Mouse (Mus musculus): ENCODE measurements around the gene Rlbp1. TPM values are rescaled to one million over a fixed set of nuclear protein-coding genes. Genes with fewer than 3 reads are reported as not detected.

The Rlbp1 gene
- 0.11 TPM in 1 of 2 replicates, not detected in the other for polyA plus RNA-seq (2015; fragmentation: Nextera tagmentation; extraction: Ambion mirVana)

- Histone ChIP-seq H3K27ac (ENCODE audit: low read depth) (no peak within 1 kb of the TSS), H3K4me1 (ENCODE audit: insufficient read depth) (peaks cover 2% of the 10 kb centered on the region; the same call in 1 of the 2 replicates), H3K4me3 (ENCODE audit: low read depth, low read length) (no peak within 1 kb of the TSS), H3K9me3 (ENCODE audit: low read length) (no peaks in the 10 kb centered on the region), H3K27me3 (ENCODE audit: insufficient read depth, low read length) (no peaks in the 10 kb centered on the region), H3K9ac (replicated peaks) (no peak within 1 kb of the TSS), H3K4me2 (ENCODE audit: low read depth, low read length) (no peak within 1 kb of the TSS), H3K36me3 (replicated peaks; ENCODE audit: insufficient read depth, low read length) (no peaks in the 10 kb centered on the region)
- ATAC-seq = no peak
- DNase-seq = no peak
- no peak for TF ChIP-seq EP300 (IDR thresholded peaks at IDR 0.05; ENCODE audit: low read depth)
- no peak for TF ChIP-seq CTCF (IDR thresholded peaks at IDR 0.05; ENCODE audit: low read depth)
- 74% methylated on average over 16 of the region's 16 CpGs for WGBS (ENCODE audit: insufficient replicate concordance)
Observed at GRCm38 (mm10) chr7:79386422-79387133, at the start of gene Rlbp1. Gene Rlbp1, minus strand, starts transcription at chr7:79387048.

DNA sequence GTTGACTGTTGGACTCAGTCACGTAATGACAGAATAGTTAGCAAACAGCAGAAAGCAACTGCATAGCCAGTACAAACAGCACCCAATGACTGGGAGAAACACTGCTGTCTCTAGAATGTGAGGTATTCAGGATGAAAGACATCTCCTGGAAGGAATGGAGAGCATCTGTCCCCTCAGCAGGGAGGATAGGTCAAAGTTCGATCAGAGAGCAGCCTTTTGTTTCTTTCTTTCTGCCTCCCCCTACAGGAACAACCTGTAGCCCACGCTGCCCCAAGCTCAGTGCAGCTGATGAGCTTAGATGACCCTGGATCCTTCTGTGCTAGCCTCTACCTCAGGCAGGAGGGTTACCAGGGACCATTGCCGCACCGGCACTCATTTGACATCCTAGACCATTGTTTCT lies 41.4 kb upstream of the Rlbp1 start:
- no peak for TF ChIP-seq CTCF (IDR thresholded peaks at IDR 0.05; ENCODE audit: low read depth)
- no peak overlapping the region for H3K4me2 ChIP-seq (ENCODE audit: low read depth, low read length)
- H3K4me1 ChIP-seq (ENCODE audit: insufficient read depth) = no peaks in the 10 kb centered on the region
- 61% methylated on average over 5 of the region's 5 CpGs for WGBS (ENCODE audit: insufficient replicate concordance)
- no peaks in the 10 kb centered on the region for H3K9me3 ChIP-seq (ENCODE audit: low read length)
- no peak overlapping the region for H3K4me3 ChIP-seq (ENCODE audit: low read depth, low read length)
- no peak for ATAC-seq
- no peaks in the 10 kb centered on the region; the same call in 1 of the 2 replicates for H3K36me3 ChIP-seq (replicated peaks; ENCODE audit: insufficient read depth, low read length)
- no peak overlapping the region for H3K27ac ChIP-seq (ENCODE audit: low read depth)
- no peaks in the 10 kb centered on the region for H3K27me3 ChIP-seq (ENCODE audit: insufficient read depth, low read length)
- no peak for DNase-seq
- H3K9ac ChIP-seq (replicated peaks) = no peak overlapping the region

- DNase-seq (no peak), ATAC-seq (no peak)
- no peak overlapping the region for H3K27ac ChIP-seq (ENCODE audit: low read depth)
- H3K36me3 ChIP-seq (replicated peaks; ENCODE audit: insufficient read depth, low read length) = no peaks in the 10 kb centered on the region; the same call in 1 of the 2 replicates
- H3K4me2 ChIP-seq (ENCODE audit: low read depth, low read length) = no peak overlapping the region
- WGBS (ENCODE audit: insufficient replicate concordance) = 84% methylated on average over 10 of the region's 10 CpGs
- H3K4me3 ChIP-seq (ENCODE audit: low read depth, low read length) = no peak overlapping the region
- no peaks in the 10 kb centered on the region for H3K27me3 ChIP-seq (ENCODE audit: insufficient read depth, low read length)
- no peaks in the 10 kb centered on the region for H3K9me3 ChIP-seq (ENCODE audit: low read length)
- H3K4me1 ChIP-seq (ENCODE audit: insufficient read depth) = no peaks in the 10 kb centered on the region
- TF ChIP-seq CTCF (IDR thresholded peaks at IDR 0.05; ENCODE audit: low read depth) = no peak
- no peak for TF ChIP-seq EP300 (IDR thresholded peaks at IDR 0.05; ENCODE audit: low read depth)
- no peak overlapping the region for H3K9ac ChIP-seq (replicated peaks)
Observed at GRCm38 (mm10) chr7:79425804-79426203, 39.0 kb upstream of the Rlbp1 start.

DNA sequence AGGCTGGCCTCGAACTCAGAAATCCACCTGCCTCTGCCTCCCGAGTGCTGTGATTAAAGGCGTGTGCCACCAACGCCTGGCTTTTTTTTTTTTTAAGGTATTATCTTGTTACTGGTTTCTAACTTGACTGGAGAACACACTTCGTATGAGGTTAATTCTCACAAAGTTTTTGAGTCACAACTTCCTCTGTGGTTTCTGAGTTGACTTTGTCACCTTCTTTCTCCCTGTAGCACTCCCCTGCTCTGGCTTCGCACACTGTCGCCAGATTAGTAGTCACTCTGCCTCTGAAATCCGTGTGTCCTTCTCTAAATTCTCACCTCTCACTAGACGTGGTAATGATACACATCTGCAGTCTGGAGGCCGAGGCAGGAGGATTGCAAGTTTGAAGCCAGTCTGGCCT lies 36.0 kb upstream of the Rlbp1 start:
- no peak overlapping the region for H3K4me3 ChIP-seq (ENCODE audit: low read depth, low read length)
- no peak overlapping the region for H3K27ac ChIP-seq (ENCODE audit: low read depth)
- DNase-seq (no peak), ATAC-seq (no peak)
- H3K27me3 ChIP-seq (ENCODE audit: insufficient read depth, low read length) = no peaks in the 10 kb centered on the region
- no peak overlapping the region for H3K4me2 ChIP-seq (ENCODE audit: low read depth, low read length)
- no peak overlapping the region for H3K9ac ChIP-seq (replicated peaks)
- TF ChIP-seq CTCF (IDR thresholded peaks at IDR 0.05; ENCODE audit: low read depth) = no peak
- no peak for TF ChIP-seq EP300 (IDR thresholded peaks at IDR 0.05; ENCODE audit: low read depth)
- no peaks in the 10 kb centered on the region; the same call in none of the 2 replicates for H3K36me3 ChIP-seq (replicated peaks; ENCODE audit: insufficient read depth, low read length)
- 69% methylated on average over 10 of the region's 10 CpGs for WGBS (ENCODE audit: insufficient replicate concordance)
- no peaks in the 10 kb centered on the region for H3K4me1 ChIP-seq (ENCODE audit: insufficient read depth)
- no peaks in the 10 kb centered on the region for H3K9me3 ChIP-seq (ENCODE audit: low read length)

- Histone ChIP-seq H3K36me3 (replicated peaks; ENCODE audit: insufficient read depth, low read length) (no peaks in the 10 kb centered on the region; the same call in none of the 2 replicates), H3K4me3 (ENCODE audit: low read depth, low read length) (no peak overlapping the region), H3K9me3 (ENCODE audit: low read length) (no peaks in the 10 kb centered on the region), H3K4me1 (ENCODE audit: insufficient read depth) (no peaks in the 10 kb centered on the region), H3K4me2 (ENCODE audit: low read depth, low read length) (no peak overlapping the region), H3K27me3 (ENCODE audit: insufficient read depth, low read length) (no peaks in the 10 kb centered on the region), H3K27ac (ENCODE audit: low read depth) (no peak overlapping the region), H3K9ac (replicated peaks) (no peak overlapping the region)
- DNase-seq (no peak), ATAC-seq (no peak)
- WGBS (ENCODE audit: insufficient replicate concordance) = 77% methylated on average over 7 of the region's 7 CpGs
- no peak for TF ChIP-seq EP300 (IDR thresholded peaks at IDR 0.05; ENCODE audit: low read depth)
- TF ChIP-seq CTCF (IDR thresholded peaks at IDR 0.05; ENCODE audit: low read depth) = no peak
Observed at GRCm38 (mm10) chr7:79419950-79420349, 33.1 kb upstream of the Rlbp1 start.

DNA sequence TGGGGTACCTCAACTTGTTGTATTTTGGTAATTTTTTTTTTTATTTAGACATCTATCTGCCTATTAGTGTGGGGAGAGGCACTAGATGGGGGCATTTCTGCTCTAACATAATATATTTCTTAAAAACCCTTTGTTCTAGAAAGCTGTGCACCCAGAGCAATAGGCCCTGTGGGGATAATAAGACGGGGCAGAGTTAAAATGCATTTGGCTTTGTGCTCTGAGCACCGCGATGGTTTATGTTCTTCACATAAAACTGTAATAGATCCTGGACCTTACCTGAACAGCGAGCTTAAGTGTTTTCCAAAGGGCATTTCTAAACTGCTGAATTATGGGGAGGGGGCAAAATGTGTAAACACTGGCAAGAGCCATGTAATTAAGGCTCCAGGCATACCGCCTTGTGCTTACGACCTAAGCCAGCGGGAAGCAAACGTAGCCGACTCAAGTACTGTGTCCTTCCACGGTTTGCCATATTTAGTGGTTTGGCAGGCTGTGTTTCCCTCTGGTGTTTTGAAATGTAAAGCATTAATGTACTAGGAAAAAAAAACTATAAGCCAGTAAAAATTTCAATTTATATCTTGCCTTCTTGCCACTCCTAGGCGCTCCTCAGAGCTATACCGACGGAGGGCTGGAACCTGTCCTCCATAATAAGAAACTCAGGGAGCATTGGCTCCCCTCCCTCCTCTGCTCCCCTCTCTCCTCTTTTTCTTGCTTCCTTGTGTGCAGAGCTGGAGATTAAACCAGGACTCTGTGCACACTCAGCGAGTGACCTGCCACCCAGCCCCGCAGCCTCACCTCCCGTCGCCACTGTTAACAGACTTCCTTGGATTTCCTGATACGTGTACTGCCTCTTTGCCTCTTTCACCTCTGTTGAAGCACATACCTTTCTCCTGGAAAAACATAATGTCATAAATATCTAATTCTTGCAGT lies 27.9 kb upstream of the Rlbp1 start:
- no peak overlapping the region for H3K4me3 ChIP-seq (ENCODE audit: low read depth, low read length)
- ATAC-seq = no peak
- H3K9me3 ChIP-seq (ENCODE audit: low read length) = no peaks in the 10 kb centered on the region
- no peaks in the 10 kb centered on the region for H3K4me1 ChIP-seq (ENCODE audit: insufficient read depth)
- no peak overlapping the region for H3K9ac ChIP-seq (replicated peaks)
- 91% methylated on average over 18 of the region's 18 CpGs for WGBS (ENCODE audit: insufficient replicate concordance)
- no peaks in the 10 kb centered on the region for H3K36me3 ChIP-seq (replicated peaks; ENCODE audit: insufficient read depth, low read length)
- no peak overlapping the region for H3K27ac ChIP-seq (ENCODE audit: low read depth)
- no peak for DNase-seq
- no peaks in the 10 kb centered on the region for H3K27me3 ChIP-seq (ENCODE audit: insufficient read depth, low read length)
- TF ChIP-seq CTCF (IDR thresholded peaks at IDR 0.05; ENCODE audit: low read depth) (no peak), EP300 (IDR thresholded peaks at IDR 0.05; ENCODE audit: low read depth) (no peak)
- H3K4me2 ChIP-seq (ENCODE audit: low read depth, low read length) = no peak overlapping the region
